Mouse (Mus musculus): ENCODE data around the gene Mdm2.

- no peak for TF ChIP-seq CTCF (conservative IDR thresholded peaks at IDR 0.05 in 1 of 2, IDR thresholded peaks at IDR 0.05 in 1 of 2; ENCODE audit: low read depth in 2 of 2, low read length in 2 of 2)
- TF ChIP-seq SMC3 (IDR thresholded peaks at IDR 0.05; ENCODE audit: low read depth, low read length) = no peak
- no peak for TF ChIP-seq EP300 (IDR thresholded peaks at IDR 0.05; ENCODE audit: low read length)
- no peak for TF ChIP-seq ZNF384 (IDR thresholded peaks at IDR 0.05; ENCODE audit: low read depth, low read length)
- no peak for TF ChIP-seq GABPA (IDR thresholded peaks at IDR 0.05; ENCODE audit: insufficient replicate concordance, low read depth, low read length)
- no peak for TF ChIP-seq BHLHE40 (IDR thresholded peaks at IDR 0.05; ENCODE audit: low read depth, low read length)
Observed at GRCm38 (mm10) chr10:117747711-117748110, 37.2 kb upstream of the Mdm2 start.
